Mouse (Mus musculus) forebrain, postnatal 0 days (tissue): ENCODE results near the gene Pef1. TPM values are rescaled to one million over a fixed set of nuclear protein-coding genes. Genes with fewer than 3 reads are reported as not detected.

Experiments used
- ATAC-seq: fragments of 200-750 bp; cut with Nextera tagmentation; 2 replicates; pipeline ENCODE4 v1.8.0; 2017; ENCODE audit warnings: mild to moderate bottlenecking, moderate library complexity
- DNase-seq: peaks from one replicate; pipeline ENCODE4 v3.0.0-alpha.2; 2015
- H3K27ac ChIP-seq: fragments of 300-500 bp; sonication (generic); 2 replicates; pipeline ENCODE4 v1.5.1; 2014; ENCODE audit warnings: low read depth, mild to moderate bottlenecking, antibody characterized with exemption, low read length, moderate library complexity, mixed read lengths
- H3K27me3 ChIP-seq: fragments of 300-500 bp; sonication (generic); 2 replicates; pipeline ENCODE4 v1.6.1; 2014; ENCODE audit warnings: mild to moderate bottlenecking, low read length, mixed read lengths; ENCODE audit not compliant: insufficient read depth
- H3K36me3 ChIP-seq: fragments of 300-500 bp; sonication (generic); 2 replicates; pipeline ENCODE4 v1.6.1; 2014; ENCODE audit warnings: mild to moderate bottlenecking, moderate library complexity; ENCODE audit not compliant: insufficient read depth
- H3K4me1 ChIP-seq: fragments of 300-500 bp; sonication (generic); 2 replicates; pipeline ENCODE4 v1.6.1; 2014; ENCODE audit warnings: antibody characterized with exemption; ENCODE audit not compliant: insufficient read depth
- H3K4me2 ChIP-seq: fragments of 300-500 bp; sonication (generic); 2 replicates; pipeline ENCODE4 v1.6.1; 2014; ENCODE audit warnings: low read depth, mild to moderate bottlenecking, moderate library complexity
- H3K4me3 ChIP-seq: fragments of 300-500 bp; sonication (generic); 2 replicates; pipeline ENCODE4 v1.5.1; 2014; ENCODE audit warnings: low read depth, low read length, mixed read lengths
- H3K9ac ChIP-seq: fragments of 300-500 bp; sonication (generic); 2 replicates; pipeline ENCODE4 v1.6.1; 2014; ENCODE audit warnings: mild to moderate bottlenecking
- H3K9me3 ChIP-seq: fragments of 300-500 bp; sonication (generic); 2 replicates; pipeline ENCODE4 v1.6.1; 2016; ENCODE audit warnings: low read length
- CTCF ChIP-seq: sonication (generic); IDR thresholded peaks from 2 replicates; pipeline ENCODE4 v1.5.1; 2016; ENCODE audit warnings: antibody characterized with exemption, control low read depth, low read depth
- WGBS: fragments of 180-500 bp; shearing (Covaris S2); extraction: QIAGEN DNeasy Blood & Tissue Kit; methylation state at CpG from one replicate; pipeline ENCODE4 v1.1.7; 2014; 5-methylcytosine and 5-hydroxymethylcytosine counted together
- polyA plus RNA-seq: library from polyadenylated mRNA; unstranded; fragments of >200 nt; fragmentation: Nextera tagmentation; extraction: Ambion mirVana; gene quantifications from 2 replicates; pipeline ENCODE4 v1.2.1, GENCODE M21; 2015
- total RNA-seq: library from RNA; depleted of rRNA; stranded (reverse); fragments of >200 nt; gene quantifications from 2 replicates; pipeline ENCODE4 v1.2.3, GENCODE M21; 2014; rRNA removed

Pef1 gene
- 51.6 and 52.9 TPM in 2 replicates for total RNA-seq
- 58.5 and 60.7 TPM in 2 replicates for polyA plus RNA-seq

DNA sequence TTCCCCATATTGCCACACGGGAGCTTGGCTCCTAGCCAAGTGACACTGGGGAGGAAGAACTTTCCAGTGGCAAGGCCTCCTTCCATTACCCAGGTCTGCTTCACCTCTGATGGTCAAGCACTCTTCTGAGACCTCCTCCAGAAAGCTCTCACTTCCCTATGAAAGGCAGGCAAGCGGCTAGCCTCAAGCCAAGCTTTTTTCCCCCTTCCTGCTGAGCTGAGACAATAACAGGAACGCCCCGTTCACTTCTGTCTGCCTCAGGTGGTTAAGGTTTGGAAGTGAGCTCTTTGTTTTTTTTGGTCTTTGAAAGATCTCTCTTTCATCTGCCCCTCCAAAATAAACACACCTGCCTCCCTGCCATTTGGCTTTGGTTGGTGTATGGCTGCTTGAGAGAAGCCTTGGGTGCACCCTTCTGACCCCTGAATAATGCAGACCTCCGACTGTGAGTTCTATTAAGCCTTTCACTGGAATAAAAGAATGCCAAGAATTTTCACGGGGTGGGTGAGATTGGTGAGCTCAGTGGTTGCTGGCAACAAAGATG is at the start of gene Pef1:
Gene Pef1 (plus strand): TSS at position 448 of the 541 bp plus-strand sequence.
- ATAC-seq: no peak
- no peak for TF ChIP-seq CTCF
- H3K4me2 ChIP-seq: no peak within 1 kb of the TSS
- no peaks in the 10 kb centered on the region for H3K9me3 ChIP-seq
- WGBS: 5% methylated on average over 6 of the region's 6 CpGs
- no peaks in the 10 kb centered on the region for H3K27me3 ChIP-seq
- no peak within 1 kb of the TSS for H3K4me3 ChIP-seq
- no peak within 1 kb of the TSS for H3K9ac ChIP-seq
- H3K4me1 ChIP-seq: peaks cover 4% of the 10 kb centered on the region; the same call in 1 of the 2 replicates
- no peak within 1 kb of the TSS for H3K27ac ChIP-seq
- no peak for DNase-seq
- H3K36me3 ChIP-seq: no peaks in the 10 kb centered on the region

DNA sequence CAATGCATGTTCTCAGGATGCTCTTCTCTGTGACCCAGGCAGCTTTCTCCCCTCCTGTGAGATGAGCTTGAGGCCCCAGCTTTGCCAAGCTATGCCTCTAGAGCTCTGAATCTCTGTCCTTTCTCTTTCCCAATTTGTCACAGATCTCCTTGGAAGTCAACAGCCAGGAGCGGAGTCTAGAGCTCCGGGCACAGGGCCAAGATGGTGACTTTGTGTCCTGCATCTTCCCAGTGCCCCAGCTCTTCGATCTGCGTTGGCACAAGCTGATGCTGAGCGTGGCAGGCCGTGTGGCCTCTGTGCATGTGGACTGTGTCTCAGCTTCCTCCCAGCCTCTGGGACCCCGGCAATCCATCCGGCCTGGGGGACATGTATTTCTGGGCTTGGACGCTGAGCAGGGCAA is 49.2 kb upstream of the Pef1 start:
- Histone ChIP-seq H3K27me3 (no peaks in the 10 kb centered on the region), H3K9ac (no peak overlapping the region), H3K9me3 (no peaks in the 10 kb centered on the region), H3K4me3 (no peak overlapping the region), H3K4me2 (no peak overlapping the region), H3K4me1 (peaks cover 9% of the 10 kb centered on the region), H3K36me3 (no peaks in the 10 kb centered on the region), H3K27ac (no peak overlapping the region)
- ATAC-seq (no peak), DNase-seq (no peak)
- TF ChIP-seq CTCF: no peak
- 68% methylated on average over 9 of the region's 9 CpGs for WGBS

DNA sequence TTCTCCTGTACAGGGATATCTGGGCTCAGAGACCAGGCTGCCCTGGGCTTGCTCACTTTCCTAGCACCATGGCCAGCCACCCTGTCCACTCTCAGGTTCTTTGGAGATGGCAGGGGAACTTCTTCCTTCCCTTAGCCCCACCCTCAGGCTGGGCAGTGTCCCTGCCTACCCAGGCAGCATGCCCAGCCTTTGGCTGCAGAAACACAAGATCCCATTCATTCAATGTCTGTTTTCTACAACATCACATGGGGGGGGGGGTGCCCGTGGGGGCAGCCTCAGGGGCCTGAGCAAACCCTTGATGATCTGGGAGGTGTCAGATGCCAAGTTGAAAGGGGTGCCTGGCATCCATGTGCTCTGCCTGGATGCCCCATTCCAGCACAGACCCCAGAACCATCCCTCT is 47.6 kb upstream of the Pef1 start:
- Histone ChIP-seq H3K27ac (peak overlapping the region; percentile 66; the same call in 1 of the 2 replicates), H3K9ac (no peak overlapping the region), H3K36me3 (no peaks in the 10 kb centered on the region), H3K9me3 (no peaks in the 10 kb centered on the region), H3K4me3 (no peak overlapping the region), H3K4me2 (no peak overlapping the region), H3K27me3 (no peaks in the 10 kb centered on the region), H3K4me1 (0 out of 2 replicates have a peak, but pooled peaks cover 6% of the 10 kb centered on the region)
- DNase-seq (no peak), ATAC-seq (peak; percentile 57)
- TF ChIP-seq CTCF: no peak
- WGBS: 22% methylated on average over 1 of the region's 1 CpGs

DNA sequence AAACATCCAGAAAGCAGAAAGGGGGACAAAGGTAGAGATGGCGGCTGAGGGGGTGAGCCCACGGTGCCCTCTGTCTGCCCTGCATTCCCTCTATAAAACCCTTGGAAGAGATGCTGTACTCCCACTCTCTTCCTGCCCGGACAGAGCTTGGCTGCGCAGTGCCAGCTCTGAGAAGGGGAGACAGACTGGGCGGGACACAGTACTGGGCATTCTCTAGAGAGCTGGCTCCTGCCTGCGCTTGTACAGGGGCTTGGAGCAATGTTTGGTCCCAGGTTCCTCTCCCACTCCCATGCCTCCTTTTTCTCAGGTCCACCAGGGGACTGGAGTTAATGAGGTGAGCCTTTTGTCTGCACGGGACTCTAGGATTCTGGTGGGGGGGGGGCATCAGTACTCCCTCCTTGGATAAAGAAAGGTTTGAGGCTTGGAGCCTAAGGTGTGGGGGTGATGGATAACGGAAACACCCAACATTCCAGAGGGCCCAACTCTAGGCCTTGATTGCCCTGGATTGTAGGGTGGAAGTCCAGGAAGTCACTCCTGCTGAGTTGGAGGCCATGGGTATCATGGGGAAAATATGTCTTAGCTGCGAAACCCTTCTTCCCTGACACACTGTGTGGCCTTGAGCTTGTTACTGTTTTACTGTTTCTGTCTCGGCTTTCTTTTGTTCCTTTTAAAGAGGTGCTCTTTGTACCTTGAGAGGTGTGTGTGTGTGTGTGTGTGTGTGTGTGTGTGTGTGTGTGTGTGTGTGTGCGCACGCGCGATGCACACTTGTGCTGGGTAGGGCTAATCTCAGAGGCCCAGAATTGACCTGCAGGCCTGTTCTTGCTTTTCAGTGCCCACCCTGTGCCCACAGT is 47.0 kb upstream of the Pef1 start:
- no peak overlapping the region for H3K4me2 ChIP-seq
- H3K4me3 ChIP-seq: no peak overlapping the region
- 69% methylated on average over 14 of the region's 14 CpGs for WGBS
- no peaks in the 10 kb centered on the region for H3K27me3 ChIP-seq
- 0 out of 2 replicates have a peak, but pooled peaks cover 6% of the 10 kb centered on the region for H3K4me1 ChIP-seq
- no peak overlapping the region for H3K9ac ChIP-seq
- ATAC-seq: peak; percentile 73
- H3K36me3 ChIP-seq: no peaks in the 10 kb centered on the region
- no peaks in the 10 kb centered on the region for H3K9me3 ChIP-seq
- TF ChIP-seq CTCF: no peak
- H3K27ac ChIP-seq: peak overlapping the region; percentile 66
- DNase-seq: no peak

DNA sequence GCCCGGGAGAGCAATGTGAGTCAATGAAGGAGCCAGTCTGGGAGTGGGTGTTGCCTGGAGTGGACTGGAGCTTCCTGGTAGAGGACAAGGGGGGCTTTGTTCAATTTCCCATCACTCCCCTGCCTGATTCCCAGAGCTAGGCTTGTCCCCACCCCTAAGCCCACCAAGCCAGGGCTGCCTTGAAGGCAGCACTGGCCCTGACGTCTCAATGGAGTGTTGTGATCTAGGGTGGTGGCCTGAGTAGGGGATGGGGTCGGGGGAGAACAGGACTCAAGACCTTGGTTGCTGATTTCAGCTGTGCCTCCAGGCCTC is 46.4 kb upstream of the Pef1 start:
- Histone ChIP-seq H3K4me2 (no peak overlapping the region), H3K9me3 (no peaks in the 10 kb centered on the region), H3K27me3 (no peaks in the 10 kb centered on the region), H3K4me3 (no peak overlapping the region), H3K9ac (no peak overlapping the region), H3K36me3 (no peaks in the 10 kb centered on the region), H3K27ac (no peak overlapping the region), H3K4me1 (0 out of 2 replicates have a peak, but pooled peaks cover 6% of the 10 kb centered on the region)
- WGBS: 27% methylated on average over 3 of the region's 3 CpGs
- no peak for DNase-seq
- peak; percentile 74 for ATAC-seq
- no peak for TF ChIP-seq CTCF

DNA sequence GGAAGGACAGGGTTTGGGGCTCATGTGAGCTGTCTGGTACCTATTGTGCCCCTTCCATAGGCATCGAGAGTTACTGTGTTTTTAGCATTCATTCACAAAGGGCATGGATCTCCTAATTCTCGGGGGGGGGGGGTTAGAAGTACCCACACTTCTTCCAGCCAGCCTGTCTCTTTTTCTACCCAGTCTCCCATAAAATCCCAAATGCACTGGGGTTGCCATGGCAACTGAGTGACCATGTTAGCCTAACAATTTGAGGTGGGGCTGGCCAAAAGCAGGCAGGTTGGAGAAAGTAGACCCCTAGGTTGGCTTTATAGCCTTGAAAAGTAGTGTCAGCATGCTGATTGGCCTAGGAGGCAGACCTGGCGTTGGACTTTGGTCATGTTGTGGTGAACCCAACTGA is 45.9 kb upstream of the Pef1 start:
- Histone ChIP-seq H3K9me3 (no peaks in the 10 kb centered on the region), H3K4me1 (0 out of 2 replicates have a peak, but pooled peaks cover 6% of the 10 kb centered on the region), H3K9ac (no peak overlapping the region), H3K4me3 (no peak overlapping the region), H3K27me3 (no peaks in the 10 kb centered on the region), H3K4me2 (no peak overlapping the region), H3K36me3 (no peaks in the 10 kb centered on the region), H3K27ac (no peak overlapping the region)
- no peak for DNase-seq
- TF ChIP-seq CTCF: no peak
- WGBS: 36% methylated on average over 3 of the region's 3 CpGs
- no peak for ATAC-seq

DNA sequence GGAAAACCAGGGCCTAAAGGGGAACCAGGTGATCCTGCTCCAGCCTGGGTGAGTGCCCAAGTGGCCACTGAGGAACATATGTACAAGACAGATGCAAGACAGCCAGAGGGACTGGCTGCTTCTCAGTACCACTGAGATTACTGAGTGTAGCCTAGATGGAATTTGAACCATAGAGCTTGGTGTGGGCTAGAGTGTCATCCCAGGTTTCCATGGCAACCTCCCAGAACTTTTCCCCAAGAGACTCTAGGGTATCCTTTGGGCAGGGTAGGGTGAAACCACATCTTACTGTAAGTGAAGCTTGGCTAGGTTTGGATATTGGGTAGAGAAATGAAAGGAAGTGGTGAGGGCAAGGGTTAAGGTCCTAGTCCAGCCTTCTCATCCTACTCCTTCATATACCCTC is 41.4 kb upstream of the Pef1 start:
- ATAC-seq (peak; percentile 55; the same call in 1 of the 2 replicates), DNase-seq (no peak)
- Histone ChIP-seq H3K4me2 (no peak overlapping the region), H3K27ac (no peak overlapping the region), H3K27me3 (no peaks in the 10 kb centered on the region), H3K36me3 (no peaks in the 10 kb centered on the region), H3K4me1 (0 out of 2 replicates have a peak, but pooled peaks cover 6% of the 10 kb centered on the region), H3K9me3 (no peaks in the 10 kb centered on the region), H3K9ac (no peak overlapping the region), H3K4me3 (no peak overlapping the region)
- TF ChIP-seq CTCF: no peak
